Mouse (Mus musculus) intestine, postnatal 0 days (tissue): ENCODE results near the gene Tigd3. TPM values are rescaled to one million over a fixed set of nuclear protein-coding genes. Genes with fewer than 3 reads are reported as not detected.

Experiments
- ATAC-seq: fragments of 200-750 bp; cut with Nextera tagmentation; 2 replicates; pipeline ENCODE4 v1.8.0; 2017; ENCODE audit warnings: mild to moderate bottlenecking, moderate TSS enrichment, moderate library complexity
- H3K27ac ChIP-seq: fragments of 300-500 bp; sonication (generic); 2 replicates; pipeline ENCODE4 v1.5.1; 2014; ENCODE audit warnings: mild to moderate bottlenecking, low read depth, low read length, moderate library complexity
- H3K27me3 ChIP-seq: fragments of 300-500 bp; sonication (generic); replicated peaks from 2 replicates; pipeline ENCODE4 v1.6.1; 2014; ENCODE audit warnings: low read length, mixed read lengths; ENCODE audit not compliant: control insufficient read depth, insufficient read depth
- H3K36me3 ChIP-seq: fragments of 300-500 bp; sonication (generic); 2 replicates; pipeline ENCODE4 v1.6.1; 2014; ENCODE audit warnings: mild to moderate bottlenecking, moderate library complexity; ENCODE audit not compliant: control insufficient read depth, insufficient read depth
- H3K4me1 ChIP-seq: fragments of 300-500 bp; sonication (generic); replicated peaks from 2 replicates; pipeline ENCODE4 v1.6.1; 2014; ENCODE audit warnings: antibody characterized with exemption, low read length, mixed read lengths; ENCODE audit not compliant: control insufficient read depth, insufficient read depth
- H3K4me2 ChIP-seq: fragments of 300-500 bp; sonication (generic); replicated peaks from 2 replicates; pipeline ENCODE4 v1.6.1; 2014; ENCODE audit warnings: low read depth, mild to moderate bottlenecking, moderate library complexity
- H3K4me3 ChIP-seq: fragments of 300-500 bp; sonication (generic); 2 replicates; pipeline ENCODE4 v1.5.1; 2014; ENCODE audit warnings: low read depth, low read length
- H3K9ac ChIP-seq: fragments of 300-500 bp; sonication (generic); 2 replicates; pipeline ENCODE4 v1.6.1; 2014; ENCODE audit warnings: mild to moderate bottlenecking, low read depth, low read length
- H3K9me3 ChIP-seq: fragments of 300-500 bp; sonication (generic); 2 replicates; pipeline ENCODE4 v1.6.1; 2016; ENCODE audit warnings: mixed run types; ENCODE audit not compliant: control insufficient read depth
- CTCF ChIP-seq: sonication (generic); IDR thresholded peaks from 2 replicates; pipeline ENCODE4 v1.5.1; 2016; ENCODE audit warnings: low read depth, mild to moderate bottlenecking, control low read depth, antibody characterized with exemption, moderate library complexity
- WGBS: fragments of 180-500 bp; shearing (Covaris S2); extraction: QIAGEN DNeasy Blood & Tissue Kit; methylation state at CpG from one replicate; pipeline ENCODE4 v1.1.7; 2014; 5-methylcytosine and 5-hydroxymethylcytosine counted together
- polyA plus RNA-seq: library from polyadenylated mRNA; unstranded; fragments of >200 nt; fragmentation: Nextera tagmentation; extraction: Ambion mirVana; gene quantifications from 2 replicates; pipeline ENCODE4 v1.2.1, GENCODE M21; 2015

Gene Tigd3
- polyA plus RNA-seq = 1.0 and 1.2 TPM in 2 replicates

- Histone ChIP-seq H3K4me3 (peak within 1 kb of the TSS; percentile 56), H3K27ac (no peak within 1 kb of the TSS), H3K27me3 (no peaks in the 10 kb centered on the region), H3K4me1 (no peaks in the 10 kb centered on the region; the same call in 1 of the 2 replicates), H3K4me2 (peak within 1 kb of the TSS; percentile 93), H3K9me3 (no peaks in the 10 kb centered on the region), H3K9ac (peak within 1 kb of the TSS; percentile 45), H3K36me3 (peaks cover 16% of the 10 kb centered on the region)
- peak; percentile 90 for ATAC-seq
- TF ChIP-seq CTCF = no peak
- 3% methylated on average over 35 of the region's 36 CpGs for WGBS
Measured at GRCm38 (mm10) chr19:5894002-5894678, at the start of gene Tigd3. Tigd3 (minus strand) TSS chr19:5894149.

GRCm38 (mm10) chr19:5943404-5943803, 49.5 kb upstream of the Tigd3 start:
- no peak overlapping the region for H3K4me2 ChIP-seq
- peaks cover 43% of the 10 kb centered on the region; the same call in 1 of the 2 replicates for H3K36me3 ChIP-seq
- H3K27me3 ChIP-seq = no peaks in the 10 kb centered on the region
- TF ChIP-seq CTCF = no peak
- peaks cover 12% of the 10 kb centered on the region for H3K4me1 ChIP-seq
- H3K27ac ChIP-seq = no peak overlapping the region
- ATAC-seq = no peak
- 92% methylated on average over 15 of the region's 15 CpGs for WGBS
- no peaks in the 10 kb centered on the region for H3K9me3 ChIP-seq
- no peak overlapping the region for H3K4me3 ChIP-seq
- no peak overlapping the region for H3K9ac ChIP-seq

- Histone ChIP-seq H3K27me3 (no peaks in the 10 kb centered on the region), H3K4me3 (no peak overlapping the region), H3K9me3 (no peaks in the 10 kb centered on the region), H3K4me2 (no peak overlapping the region), H3K9ac (no peak overlapping the region), H3K36me3 (peaks cover 36% of the 10 kb centered on the region; the same call in 1 of the 2 replicates), H3K4me1 (peaks cover 12% of the 10 kb centered on the region), H3K27ac (no peak overlapping the region)
- no peak for ATAC-seq
- no peak for TF ChIP-seq CTCF
- 89% methylated on average over 7 of the region's 7 CpGs for WGBS
Measured at GRCm38 (mm10) chr19:5942581-5942980, 48.6 kb upstream of the Tigd3 start.

DNA sequence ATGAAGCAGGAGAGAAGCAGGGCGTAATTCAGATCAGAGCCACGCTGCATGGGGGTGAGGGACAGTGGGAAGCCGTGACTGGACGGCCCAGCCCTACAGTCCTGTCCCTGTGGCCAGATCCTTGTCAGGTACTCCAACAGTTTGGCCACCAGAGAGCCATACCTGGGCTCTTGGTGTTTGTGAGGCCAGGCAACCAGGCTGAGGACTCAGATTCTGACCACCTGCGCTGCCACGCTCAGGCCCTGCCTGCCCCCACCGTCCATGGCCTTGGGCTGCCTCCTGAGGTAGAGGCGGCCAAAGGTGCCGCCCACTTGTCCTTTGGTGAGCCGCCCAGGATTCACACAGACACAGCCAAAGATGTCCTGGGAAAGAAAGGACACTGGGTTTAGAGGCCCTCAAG, 46.7 kb upstream of the Tigd3 start:
- Histone ChIP-seq H3K4me1 (peaks cover 4% of the 10 kb centered on the region; the same call in 1 of the 2 replicates), H3K36me3 (peaks cover 31% of the 10 kb centered on the region; the same call in 1 of the 2 replicates), H3K4me3 (no peak overlapping the region), H3K4me2 (no peak overlapping the region), H3K9ac (no peak overlapping the region), H3K9me3 (no peaks in the 10 kb centered on the region), H3K27me3 (no peaks in the 10 kb centered on the region), H3K27ac (no peak overlapping the region)
- no peak for TF ChIP-seq CTCF
- no peak for ATAC-seq
- WGBS = 85% methylated on average over 10 of the region's 10 CpGs

DNA sequence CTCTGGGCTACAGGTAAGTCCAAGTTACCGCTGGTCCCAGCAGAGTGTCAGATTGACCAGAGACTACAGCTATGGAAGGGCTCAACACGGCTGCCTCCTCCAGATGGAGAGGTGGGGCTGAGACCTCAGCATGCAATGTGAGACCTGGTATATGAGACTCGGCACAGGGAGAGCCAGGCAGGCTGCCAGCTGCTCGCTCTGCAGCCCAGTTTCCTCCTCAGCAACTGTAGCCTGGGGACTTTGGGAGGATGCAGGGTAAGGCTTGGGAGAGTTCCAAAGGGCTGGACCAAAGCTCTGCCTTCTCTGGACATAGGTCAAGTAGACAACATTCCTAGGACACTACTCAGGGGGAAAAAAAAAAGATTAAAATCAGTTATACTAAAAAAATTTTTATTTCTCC, 46.2 kb upstream of the Tigd3 start:
- Histone ChIP-seq H3K27ac (no peak overlapping the region), H3K9me3 (no peaks in the 10 kb centered on the region), H3K4me1 (peaks cover 4% of the 10 kb centered on the region), H3K36me3 (peaks cover 31% of the 10 kb centered on the region; the same call in 1 of the 2 replicates), H3K4me2 (no peak overlapping the region), H3K27me3 (no peaks in the 10 kb centered on the region), H3K4me3 (no peak overlapping the region), H3K9ac (no peak overlapping the region)
- 66% methylated on average over 4 of the region's 4 CpGs for WGBS
- no peak for TF ChIP-seq CTCF
- ATAC-seq = no peak

DNA sequence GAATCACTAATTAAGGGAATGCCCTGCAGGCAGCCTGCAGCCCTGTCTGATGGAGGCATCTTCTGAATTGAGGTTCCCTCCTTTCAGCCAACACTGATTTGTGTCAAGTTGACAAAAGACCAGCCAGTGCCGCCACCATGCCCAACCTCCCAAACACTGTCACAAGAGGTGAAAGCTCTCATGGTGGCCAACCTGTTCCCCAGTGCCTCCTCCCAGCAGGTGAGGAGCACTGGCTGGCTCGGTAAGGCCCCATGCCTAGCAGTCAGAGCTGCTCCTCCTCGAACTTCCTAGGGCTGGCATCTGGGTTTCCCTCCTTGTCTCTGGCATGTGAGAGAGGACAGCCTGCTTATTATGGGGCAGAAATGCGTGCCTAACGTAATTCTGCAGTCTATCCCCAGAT, 45.8 kb upstream of the Tigd3 start:
- peaks cover 6% of the 10 kb centered on the region for H3K4me1 ChIP-seq
- H3K27me3 ChIP-seq = no peaks in the 10 kb centered on the region
- no peak for TF ChIP-seq CTCF
- H3K4me2 ChIP-seq = no peak overlapping the region
- ATAC-seq = no peak
- 80% methylated on average over 5 of the region's 5 CpGs for WGBS
- H3K4me3 ChIP-seq = no peak overlapping the region
- H3K9ac ChIP-seq = no peak overlapping the region
- no peak overlapping the region for H3K27ac ChIP-seq
- H3K36me3 ChIP-seq = peaks cover 31% of the 10 kb centered on the region; the same call in 1 of the 2 replicates
- H3K9me3 ChIP-seq = no peaks in the 10 kb centered on the region
